Mouse (Mus musculus) cerebellum, postnatal 4 days (tissue): ENCODE data around the gene Flywch1.
"Not testable (repeated sequence)": the region's sequence is repeated elsewhere in the genome, so short reads cannot be mapped to it uniquely, and the experiment has no call there.

Source experiments
- DNase-seq, 2 experiments: peaks; one replicate each; pipeline ENCODE4 v3.0.0; 2022; ENCODE audit warnings: low spot score in 2 of 2, mixed read lengths in 1 of 2

The Flywch1 gene

GRCm38 (mm10) chr17:23778447-23778846, 7.0 kb upstream of the Flywch1 start:
- DNase-seq: no peak

- no peak for DNase-seq
Measured at GRCm38 (mm10) chr17:23777141-23777540, 5.7 kb upstream of the Flywch1 start.

- no peak for DNase-seq
Measured at GRCm38 (mm10) chr17:23776216-23776615, 4.8 kb upstream of the Flywch1 start.

- DNase-seq: peak; percentile 52 to 78
Measured at GRCm38 (mm10) chr17:23774090-23774489, 2.7 kb upstream of the Flywch1 start.

GRCm38 (mm10) chr17:23773676-23774075, 2.3 kb upstream of the Flywch1 start:
- no peak for DNase-seq

- DNase-seq: not testable (repeated sequence)
Measured at GRCm38 (mm10) chr17:23772219-23772556, 786 bp upstream of the Flywch1 start.

GRCm38 (mm10) chr17:23770896-23771283, 512 bp downstream of the Flywch1 start:
- DNase-seq: no peak

GRCm38 (mm10) chr17:23770493-23770892, 909 bp downstream of the Flywch1 start:
- DNase-seq: no peak

- no peak for DNase-seq
Measured at GRCm38 (mm10) chr17:23762976-23763375, 8.4 kb downstream of the Flywch1 start.

- no peak for DNase-seq
Measured at GRCm38 (mm10) chr17:23761155-23761554, 10.2 kb downstream of the Flywch1 start.

- DNase-seq: no peak
Measured at GRCm38 (mm10) chr17:23760231-23760630, 11.2 kb downstream of the Flywch1 start.

- DNase-seq: no peak
Measured at GRCm38 (mm10) chr17:23758801-23759200, 12.6 kb downstream of the Flywch1 start.

GRCm38 (mm10) chr17:23757581-23757980, 13.8 kb downstream of the Flywch1 start:
- DNase-seq: no peak

- no peak for DNase-seq
Measured at GRCm38 (mm10) chr17:23755689-23756088, 15.7 kb downstream of the Flywch1 start.

- DNase-seq: no peak
Measured at GRCm38 (mm10) chr17:23749400-23750191, 21.8 kb downstream of the Flywch1 start.

GRCm38 (mm10) chr17:23748631-23749391, 22.6 kb downstream of the Flywch1 start:
- DNase-seq: peak in 1 of 2 experiments; percentile 61

- DNase-seq: no peak
Measured at GRCm38 (mm10) chr17:23748026-23748425, 23.4 kb downstream of the Flywch1 start.

- no peak for DNase-seq
Measured at GRCm38 (mm10) chr17:23747471-23747870, 23.9 kb downstream of the Flywch1 start.

GRCm38 (mm10) chr17:23746767-23747166, 24.6 kb downstream of the Flywch1 start:
- no peak for DNase-seq

GRCm38 (mm10) chr17:23746311-23746710, 25.1 kb downstream of the Flywch1 start:
- no peak for DNase-seq

GRCm38 (mm10) chr17:23745301-23746251, 25.8 kb downstream of the Flywch1 start, which contains the start of gene Kremen2:
Gene Kremen2 (minus strand): TSS chr17:23745833.
- DNase-seq: no peak

GRCm38 (mm10) chr17:23744651-23745050, 26.8 kb downstream of the Flywch1 start:
- DNase-seq: no peak
